Mouse (Mus musculus) liver, postnatal 0 days (tissue): ENCODE results near the gene Gm7903. TPM values are rescaled to one million over a fixed set of nuclear protein-coding genes. Genes with fewer than 3 reads are reported as not detected.
"Not testable (repeated sequence)": the region's sequence is repeated elsewhere in the genome, so short reads cannot be mapped to it uniquely, and the experiment has no call there.

Experiments used
- ATAC-seq: fragments of 200-750 bp; cut with Nextera tagmentation; 2 replicates; pipeline ENCODE4 v1.8.0; 2017; ENCODE audit warnings: mild to moderate bottlenecking, moderate library complexity
- DNase-seq: peaks from one replicate; pipeline ENCODE4 v3.0.0-alpha.2; 2016
- H3K27ac ChIP-seq: fragments of 300-500 bp; sonication (generic); 2 replicates; pipeline ENCODE4 v1.5.1; 2014; ENCODE audit warnings: antibody characterized with exemption, moderate library complexity, mild to moderate bottlenecking, low read depth
- H3K27me3 ChIP-seq: fragments of 300-500 bp; sonication (generic); 2 replicates; pipeline ENCODE4 v1.6.1; 2014; ENCODE audit warnings: low read length, control low read depth, mixed read lengths; ENCODE audit not compliant: insufficient read depth
- H3K36me3 ChIP-seq: fragments of 300-500 bp; sonication (generic); replicated peaks from 2 replicates; pipeline ENCODE4 v1.6.1; 2014; ENCODE audit warnings: mild to moderate bottlenecking, control low read depth, low read length, moderate library complexity, mixed read lengths; ENCODE audit not compliant: insufficient read depth
- H3K4me1 ChIP-seq: fragments of 300-500 bp; sonication (generic); 2 replicates; pipeline ENCODE4 v1.6.1; 2014; ENCODE audit warnings: antibody characterized with exemption, mild to moderate bottlenecking, control low read depth; ENCODE audit not compliant: insufficient read depth
- H3K4me2 ChIP-seq: fragments of 300-500 bp; sonication (generic); 2 replicates; pipeline ENCODE4 v1.6.1; 2014; ENCODE audit warnings: low read depth, mild to moderate bottlenecking, low read length, moderate library complexity, mixed read lengths
- H3K4me3 ChIP-seq: fragments of 300-500 bp; sonication (generic); 2 replicates; pipeline ENCODE4 v1.5.1; 2014; ENCODE audit warnings: low read depth, low read length
- H3K9ac ChIP-seq: fragments of 300-500 bp; sonication (generic); replicated peaks from 2 replicates; pipeline ENCODE4 v1.6.1; 2014; ENCODE audit warnings: mild to moderate bottlenecking, moderate library complexity
- H3K9me3 ChIP-seq: fragments of 300-500 bp; sonication (generic); 2 replicates; pipeline ENCODE4 v1.6.1; 2016; ENCODE audit warnings: mild to moderate bottlenecking, control low read depth, low read length, mixed read lengths
- WGBS: fragments of 180-500 bp; shearing (Covaris S2); extraction: QIAGEN DNeasy Blood & Tissue Kit; methylation state at CpG from one replicate; pipeline ENCODE4 v1.1.7; 2014; ENCODE audit not compliant: insufficient replicate concordance; 5-methylcytosine and 5-hydroxymethylcytosine counted together
- polyA plus RNA-seq: library from polyadenylated mRNA; unstranded; fragments of >200 nt; fragmentation: Nextera tagmentation; extraction: Ambion mirVana; gene quantifications from 2 replicates; pipeline ENCODE4 v1.2.1, GENCODE M21; 2015

Gene Gm7903
- not detected in 2 replicates for polyA plus RNA-seq

- ATAC-seq: not testable (repeated sequence)
Measured at GRCm38 (mm10) chrX:135433535-135433934, at the start of gene Gm7903. Gene Gm7903 (plus strand): TSS chrX:135433835.

GRCm38 (mm10) chrX:135403578-135403977 is 30.1 kb upstream of the Gm7903 start:
- not testable (repeated sequence) for H3K4me1 ChIP-seq, H3K27me3 ChIP-seq, H3K27ac ChIP-seq, DNase-seq, H3K4me3 ChIP-seq, ATAC-seq, H3K4me2 ChIP-seq, H3K36me3 ChIP-seq, H3K9ac ChIP-seq, H3K9me3 ChIP-seq
- WGBS: no CpG with 5 or more reads among the region's 3 CpGs

More at GRCm38 (mm10) chrX:135433535-135433934, at the start of gene Gm7903:
- H3K4me1 ChIP-seq, H3K4me2 ChIP-seq, H3K9ac ChIP-seq, DNase-seq, H3K4me3 ChIP-seq, H3K27me3 ChIP-seq, H3K36me3 ChIP-seq, H3K9me3 ChIP-seq, H3K27ac ChIP-seq: not testable (repeated sequence)
- WGBS: no CpG with 5 or more reads among the region's 15 CpGs

DNA sequence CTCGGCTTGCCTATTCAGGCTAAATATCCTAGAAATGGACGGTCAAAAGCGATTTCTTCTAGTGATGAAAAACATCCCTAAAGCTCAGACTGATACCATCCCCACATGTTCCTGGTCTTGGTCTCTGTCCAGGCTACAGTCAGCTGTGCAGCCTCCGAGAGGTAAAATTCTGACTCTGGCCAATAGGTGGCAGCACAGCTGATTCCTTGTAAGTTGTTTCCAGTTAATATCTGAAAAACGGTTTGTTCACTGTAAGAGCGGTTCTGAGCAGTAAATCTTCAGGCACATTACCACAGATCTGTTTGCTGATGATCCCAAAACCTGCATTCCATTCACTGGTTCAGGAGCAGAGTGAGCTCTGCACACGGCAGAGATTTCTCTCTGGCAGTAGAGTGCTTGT is 12.4 kb upstream of the Gm7903 start:
- H3K9me3 ChIP-seq, H3K9ac ChIP-seq, H3K4me3 ChIP-seq, DNase-seq, H3K4me2 ChIP-seq, H3K36me3 ChIP-seq, H3K4me1 ChIP-seq, H3K27me3 ChIP-seq, ATAC-seq, H3K27ac ChIP-seq: not testable (repeated sequence)
- 35% methylated on average over 3 of the region's 7 CpGs for WGBS

- not testable (repeated sequence) for H3K4me2 ChIP-seq, H3K36me3 ChIP-seq, H3K9me3 ChIP-seq, H3K9ac ChIP-seq, ATAC-seq, H3K4me3 ChIP-seq, H3K27me3 ChIP-seq, H3K4me1 ChIP-seq, DNase-seq, H3K27ac ChIP-seq
Measured at GRCm38 (mm10) chrX:135421824-135422223, 11.8 kb upstream of the Gm7903 start.

GRCm38 (mm10) chrX:135422473-135422872 is 11.2 kb upstream of the Gm7903 start:
- not testable (repeated sequence) for H3K27me3 ChIP-seq, ATAC-seq, H3K4me3 ChIP-seq, H3K27ac ChIP-seq, H3K9ac ChIP-seq, H3K9me3 ChIP-seq, DNase-seq, H3K36me3 ChIP-seq, H3K4me2 ChIP-seq, H3K4me1 ChIP-seq
- no CpG with 5 or more reads among the region's 4 CpGs for WGBS

DNA sequence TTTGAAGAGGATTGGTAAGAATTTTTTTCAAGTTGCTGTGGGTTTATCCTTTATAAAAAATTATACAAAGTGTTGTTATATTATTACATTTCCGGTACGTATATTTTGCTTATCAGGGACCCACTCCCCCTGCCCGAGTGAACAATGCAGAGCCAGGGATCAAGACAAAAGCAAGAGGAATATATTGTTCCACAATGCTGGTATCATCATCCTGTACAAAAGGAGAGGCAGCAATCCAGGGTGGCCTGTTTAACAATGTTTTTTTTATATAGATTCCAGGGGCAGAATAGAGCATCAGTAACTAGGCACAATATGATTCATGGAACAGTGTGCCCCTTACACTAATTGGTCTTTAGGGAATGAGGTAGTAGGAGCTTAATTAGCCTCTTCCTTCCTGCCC is 30.5 kb downstream of the Gm7903 start:
- not testable (repeated sequence) for H3K36me3 ChIP-seq, H3K4me2 ChIP-seq, H3K27ac ChIP-seq, DNase-seq, H3K9me3 ChIP-seq, H3K4me1 ChIP-seq, ATAC-seq, H3K9ac ChIP-seq, H3K4me3 ChIP-seq, H3K27me3 ChIP-seq
- WGBS: no CpG with 5 or more reads among the region's 3 CpGs

DNA sequence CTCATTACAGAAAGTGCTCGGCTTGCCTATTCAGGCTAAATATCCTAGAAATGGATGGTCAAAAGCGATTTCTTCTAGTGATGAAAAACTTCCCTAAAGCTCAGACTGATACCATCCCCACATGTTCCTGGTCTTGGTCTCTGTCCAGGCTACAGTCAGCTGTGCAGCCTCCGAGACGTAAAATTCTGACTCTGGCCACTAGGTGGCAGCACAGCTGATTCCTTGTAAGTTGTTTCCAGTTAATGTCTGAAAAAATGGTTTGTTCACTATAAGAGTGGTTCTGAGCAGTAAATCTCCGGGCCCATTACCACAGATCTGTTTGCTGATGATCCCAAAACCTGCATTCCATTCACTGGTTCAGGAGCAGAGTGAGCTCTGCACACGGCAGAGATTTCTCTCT is 48.3 kb downstream of the Gm7903 start:
- DNase-seq, H3K4me2 ChIP-seq, H3K27me3 ChIP-seq, ATAC-seq, H3K4me1 ChIP-seq, H3K36me3 ChIP-seq, H3K27ac ChIP-seq, H3K9ac ChIP-seq, H3K9me3 ChIP-seq, H3K4me3 ChIP-seq: not testable (repeated sequence)
- WGBS: no CpG with 5 or more reads among the region's 6 CpGs

- DNase-seq, H3K27ac ChIP-seq, H3K9ac ChIP-seq, H3K9me3 ChIP-seq, H3K36me3 ChIP-seq, H3K27me3 ChIP-seq, H3K4me2 ChIP-seq, ATAC-seq, H3K4me1 ChIP-seq, H3K4me3 ChIP-seq: not testable (repeated sequence)
- no CpG with 5 or more reads among the region's 3 CpGs for WGBS
Measured at GRCm38 (mm10) chrX:135483183-135483582, 49.5 kb downstream of the Gm7903 start.

Other genes with a start within 250 kb of the Gm7903 start
- gene Tceal6, start 223.1 kb upstream of the Gm7903 start, polyA plus RNA-seq: not detected in 2 replicates
- gene Pramel3, start 131.5 kb upstream of the Gm7903 start, polyA plus RNA-seq: not detected in 2 replicates
- not detected in 2 replicates for gene Gm5128, start 60.6 kb upstream of the Gm7903 start, polyA plus RNA-seq
- not detected in 2 replicates for gene AV320801, start 60.8 kb downstream of the Gm7903 start, polyA plus RNA-seq
- 0.16 and 0.17 TPM in 2 replicates for gene Nxf7, start 164.9 kb downstream of the Gm7903 start, polyA plus RNA-seq
- gene Prame, start 193.9 kb downstream of the Gm7903 start, polyA plus RNA-seq: not detected in 2 replicates